Mouse (Mus musculus): ENCODE results near the gene Agpat1. TPM values are rescaled to one million over a fixed set of nuclear protein-coding genes. Genes with fewer than 3 reads are reported as not detected.

Gene Agpat1
- polyA plus RNA-seq, 1 experiment from 2014 or later: 122 TPM

DNA sequence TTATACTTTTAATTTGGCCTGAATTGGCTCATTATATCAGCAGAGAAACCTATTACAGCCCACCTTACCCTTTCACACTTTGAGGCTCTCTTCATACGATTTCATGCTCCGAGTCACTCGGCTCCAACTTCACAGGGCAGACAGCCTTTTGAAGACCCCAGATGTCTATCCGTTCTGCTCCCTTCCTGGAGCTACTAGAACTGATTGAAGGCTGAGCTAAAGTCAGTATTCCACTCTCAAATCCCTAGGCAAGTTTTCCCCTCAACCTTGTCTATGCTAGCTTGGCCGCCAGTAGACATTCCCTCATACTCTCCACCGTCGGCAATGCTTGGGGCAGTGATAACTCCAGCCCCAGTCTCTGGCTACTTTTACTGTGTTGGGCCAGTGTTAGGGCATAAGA lies 14.9 kb upstream of the Agpat1 start:
- Histone ChIP-seq H3K36me3 (ENCODE audit: control insufficient read depth, insufficient read depth, low read length) (no peaks in the 10 kb centered on the region), H3K27me3 (replicated peaks; ENCODE audit: control insufficient read depth, insufficient read depth, low read length) (no peaks in the 10 kb centered on the region), H3K4me1 (ENCODE audit: control insufficient read depth, insufficient read depth, low read depth, low read length) (peaks cover 35% of the 10 kb centered on the region), H3K9me3 (ENCODE audit: control insufficient read depth, low read length) (no peaks in the 10 kb centered on the region), H3K9ac (ENCODE audit: low read depth, low read length) (no peak overlapping the region), H3K4me2 (ENCODE audit: low read length) (no peak overlapping the region), H3K27ac (ENCODE audit: low read depth, low read length) (no peak overlapping the region), H3K4me3 (ENCODE audit: low read length) (no peak overlapping the region)
- WGBS: 44% methylated on average over 7 of the region's 7 CpGs
- ATAC-seq: no peak

DNA sequence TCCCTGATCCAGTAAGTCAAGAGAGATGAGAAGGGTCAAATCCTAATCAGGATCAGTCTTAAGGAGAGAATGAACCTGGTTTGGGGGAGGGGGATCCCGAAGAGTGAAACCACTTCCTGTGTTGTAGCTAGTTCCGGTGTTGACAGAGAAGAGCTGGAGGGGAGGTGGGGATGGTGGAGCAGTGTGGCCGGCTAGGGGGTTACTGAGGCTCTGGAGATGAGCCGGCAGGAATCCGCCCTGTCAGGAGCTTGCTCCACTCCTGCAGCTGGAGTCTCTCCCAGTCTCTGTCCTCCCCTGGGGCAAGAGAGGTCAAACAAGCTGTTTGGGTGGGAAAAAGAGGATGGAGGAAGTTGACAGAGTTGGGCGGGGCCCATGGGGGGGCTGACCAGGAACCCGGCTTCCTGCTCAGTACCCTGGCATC lies 14.4 kb upstream of the Agpat1 start, which contains the start of gene Gpsm3:
Gene Gpsm3, plus strand, starts transcription at position 126 of the 421 bp plus-strand sequence.
- ATAC-seq: no peak
- peaks cover 40% of the 10 kb centered on the region for H3K4me1 ChIP-seq (ENCODE audit: control insufficient read depth, insufficient read depth, low read depth, low read length)
- H3K4me3 ChIP-seq (ENCODE audit: low read length): no peak within 1 kb of the TSS
- H3K27me3 ChIP-seq (replicated peaks; ENCODE audit: control insufficient read depth, insufficient read depth, low read length): no peaks in the 10 kb centered on the region
- no peaks in the 10 kb centered on the region for H3K9me3 ChIP-seq (ENCODE audit: control insufficient read depth, low read length)
- peak within 1 kb of the TSS; percentile 69; the same call in 1 of the 2 replicates for H3K4me2 ChIP-seq (ENCODE audit: low read length)
- 0 out of 2 replicates have a peak within 1 kb of the TSS, but pooled peaks have one; percentile 32 for H3K9ac ChIP-seq (ENCODE audit: low read depth, low read length)
- WGBS: 35% methylated on average over 6 of the region's 7 CpGs
- peak within 1 kb of the TSS; percentile 14; the same call in 1 of the 2 replicates for H3K27ac ChIP-seq (ENCODE audit: low read depth, low read length)
- H3K36me3 ChIP-seq (ENCODE audit: control insufficient read depth, insufficient read depth, low read length): no peaks in the 10 kb centered on the region

DNA sequence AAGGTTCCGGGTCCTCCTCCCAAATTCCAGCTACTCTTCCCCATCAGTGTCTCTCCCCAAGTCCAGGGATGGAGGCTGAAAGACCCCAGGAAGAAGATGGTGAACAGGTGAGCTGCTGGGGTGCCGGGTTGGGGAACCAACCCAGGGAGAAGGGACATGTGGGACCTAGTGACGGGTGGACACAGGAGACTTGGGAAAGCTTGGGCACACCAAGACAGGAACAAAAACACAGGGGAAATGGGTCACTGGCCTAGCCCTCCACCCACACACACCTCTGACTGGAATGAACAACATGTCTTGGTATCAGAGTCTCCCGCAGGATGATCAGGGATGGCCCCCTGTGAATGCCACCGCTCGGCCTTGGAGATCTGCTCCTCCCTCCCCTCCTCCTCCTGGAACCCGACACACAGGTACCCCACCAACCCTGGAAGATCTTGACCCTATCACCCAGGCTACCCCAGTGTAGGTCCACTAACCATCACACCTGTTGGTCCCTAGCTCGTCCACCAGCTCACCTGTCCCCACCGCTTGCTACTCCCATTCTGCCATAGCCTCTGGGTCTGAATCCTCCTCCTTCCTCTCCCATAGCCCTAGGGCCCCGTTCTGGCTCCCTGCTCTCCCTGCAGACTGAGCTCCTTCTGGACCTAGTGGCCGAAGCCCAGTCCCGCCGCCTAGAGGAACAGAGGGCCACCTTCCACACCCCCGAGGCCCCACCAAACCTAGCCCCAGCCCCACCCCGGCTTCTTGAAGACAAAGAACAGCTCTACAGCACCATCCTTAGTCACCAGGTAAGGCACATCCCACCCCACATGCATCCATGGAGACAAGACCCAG lies 13.7 kb upstream of the Agpat1 start:
- Histone ChIP-seq H3K4me3 (ENCODE audit: low read length) (no peak overlapping the region), H3K4me1 (ENCODE audit: control insufficient read depth, insufficient read depth, low read depth, low read length) (peaks cover 40% of the 10 kb centered on the region), H3K4me2 (ENCODE audit: low read length) (peak overlapping the region; percentile 69), H3K27me3 (replicated peaks; ENCODE audit: control insufficient read depth, insufficient read depth, low read length) (no peaks in the 10 kb centered on the region), H3K36me3 (ENCODE audit: control insufficient read depth, insufficient read depth, low read length) (no peaks in the 10 kb centered on the region; the same call in 1 of the 2 replicates), H3K9me3 (ENCODE audit: control insufficient read depth, low read length) (no peaks in the 10 kb centered on the region), H3K27ac (ENCODE audit: low read depth, low read length) (peak overlapping the region; percentile 99; the same call in 1 of the 2 replicates), H3K9ac (ENCODE audit: low read depth, low read length) (0 out of 2 replicates have a peak overlapping the region, but pooled peaks have one; percentile 32)
- ATAC-seq: no peak
- WGBS: 70% methylated on average over 15 of the region's 15 CpGs

DNA sequence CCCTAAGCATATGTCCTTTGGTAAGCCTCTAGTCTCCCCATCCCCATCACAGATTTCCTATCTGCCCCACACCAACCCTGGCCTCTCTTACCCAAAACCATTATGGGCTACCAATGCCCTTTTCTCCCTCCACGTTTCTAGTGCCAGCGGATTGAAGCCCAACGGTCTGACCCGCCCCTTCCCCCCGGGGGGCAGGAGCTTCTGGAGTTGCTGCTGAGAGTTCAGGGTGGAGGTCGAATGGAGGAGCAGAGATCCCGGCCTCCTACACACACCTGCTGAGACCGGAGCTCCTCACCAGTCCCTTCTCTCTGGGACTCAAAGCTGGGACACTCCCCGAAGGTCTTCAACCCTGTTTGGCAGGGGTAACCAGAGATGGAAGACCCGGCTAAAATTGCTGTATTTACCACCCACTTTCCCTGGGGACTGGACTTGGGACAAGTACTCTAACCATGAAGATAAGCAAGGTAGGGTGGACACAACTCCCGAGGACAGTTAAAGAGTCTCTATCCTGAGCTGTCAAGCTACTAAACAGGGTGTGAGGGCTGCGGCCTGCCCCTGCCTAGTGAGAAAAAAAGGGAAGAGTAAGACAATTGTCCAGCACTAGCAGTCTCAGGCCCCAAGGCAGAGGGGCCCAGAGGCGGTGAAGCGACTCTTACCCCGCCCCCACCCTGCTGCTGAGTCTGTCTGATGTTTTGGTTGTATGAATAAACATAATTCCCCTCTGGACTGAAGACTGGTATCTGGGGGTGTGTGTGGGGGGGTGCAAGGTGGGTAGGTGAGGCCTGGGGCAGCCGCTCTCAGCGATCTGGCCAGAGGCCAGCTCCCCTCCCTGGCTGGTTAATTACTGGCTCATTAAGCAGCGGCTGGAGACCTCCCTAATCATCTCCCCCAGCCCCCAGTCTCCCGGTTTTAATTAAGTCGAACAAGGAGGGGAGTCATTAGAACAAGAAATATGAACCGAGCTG lies 12.8 kb upstream of the Agpat1 start, which contains the start of gene Pbx2:
Gene Pbx2, plus strand, starts transcription at position 238 of the 965 bp plus-strand sequence.
- no peaks in the 10 kb centered on the region for H3K27me3 ChIP-seq (replicated peaks; ENCODE audit: control insufficient read depth, insufficient read depth, low read length)
- peak within 1 kb of the TSS; percentile 89 for H3K4me3 ChIP-seq (ENCODE audit: low read length)
- WGBS: 3% methylated on average over 20 of the region's 21 CpGs
- H3K4me2 ChIP-seq (ENCODE audit: low read length): peak within 1 kb of the TSS; percentile 69
- H3K9me3 ChIP-seq (ENCODE audit: control insufficient read depth, low read length): no peaks in the 10 kb centered on the region
- peak within 1 kb of the TSS; percentile 98 for H3K9ac ChIP-seq (ENCODE audit: low read depth, low read length)
- H3K36me3 ChIP-seq (ENCODE audit: control insufficient read depth, insufficient read depth, low read length): peaks cover 5% of the 10 kb centered on the region
- H3K27ac ChIP-seq (ENCODE audit: low read depth, low read length): peak within 1 kb of the TSS; percentile 99
- peaks cover 32% of the 10 kb centered on the region for H3K4me1 ChIP-seq (ENCODE audit: control insufficient read depth, insufficient read depth, low read depth, low read length)
- no peak; the same call in 1 of the 2 replicates for ATAC-seq

DNA sequence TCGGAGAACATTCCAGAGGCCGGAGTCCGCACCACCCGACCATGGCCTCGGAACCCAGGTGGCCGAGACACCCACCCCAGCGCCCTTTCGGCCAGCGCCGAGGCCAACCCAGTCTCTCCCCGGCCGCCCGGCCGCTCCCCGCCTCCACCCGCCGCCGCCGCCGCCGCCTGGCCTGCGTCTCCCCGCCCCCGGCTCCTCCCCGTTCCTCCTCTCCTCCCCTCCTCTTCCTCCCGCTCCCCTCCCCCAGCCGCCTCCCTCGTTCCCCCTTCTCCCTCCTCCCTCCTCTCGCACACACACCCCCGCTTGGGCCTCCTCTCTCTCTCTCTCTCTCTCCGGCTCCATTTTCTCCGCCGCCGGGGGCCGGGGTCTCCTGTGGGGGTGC lies 12.1 kb upstream of the Agpat1 start:
- H3K9me3 ChIP-seq (ENCODE audit: control insufficient read depth, low read length): no peaks in the 10 kb centered on the region
- no peaks in the 10 kb centered on the region for H3K27me3 ChIP-seq (replicated peaks; ENCODE audit: control insufficient read depth, insufficient read depth, low read length)
- H3K27ac ChIP-seq (ENCODE audit: low read depth, low read length): peak overlapping the region; percentile 99
- ATAC-seq: peak; percentile 26; the same call in 1 of the 2 replicates
- peaks cover 5% of the 10 kb centered on the region for H3K36me3 ChIP-seq (ENCODE audit: control insufficient read depth, insufficient read depth, low read length)
- H3K4me2 ChIP-seq (ENCODE audit: low read length): peak overlapping the region; percentile 69
- peaks cover 30% of the 10 kb centered on the region for H3K4me1 ChIP-seq (ENCODE audit: control insufficient read depth, insufficient read depth, low read depth, low read length)
- peak overlapping the region; percentile 98 for H3K9ac ChIP-seq (ENCODE audit: low read depth, low read length)
- peak overlapping the region; percentile 89 for H3K4me3 ChIP-seq (ENCODE audit: low read length)
- WGBS: under 1% methylated on average over 23 of the region's 35 CpGs

DNA sequence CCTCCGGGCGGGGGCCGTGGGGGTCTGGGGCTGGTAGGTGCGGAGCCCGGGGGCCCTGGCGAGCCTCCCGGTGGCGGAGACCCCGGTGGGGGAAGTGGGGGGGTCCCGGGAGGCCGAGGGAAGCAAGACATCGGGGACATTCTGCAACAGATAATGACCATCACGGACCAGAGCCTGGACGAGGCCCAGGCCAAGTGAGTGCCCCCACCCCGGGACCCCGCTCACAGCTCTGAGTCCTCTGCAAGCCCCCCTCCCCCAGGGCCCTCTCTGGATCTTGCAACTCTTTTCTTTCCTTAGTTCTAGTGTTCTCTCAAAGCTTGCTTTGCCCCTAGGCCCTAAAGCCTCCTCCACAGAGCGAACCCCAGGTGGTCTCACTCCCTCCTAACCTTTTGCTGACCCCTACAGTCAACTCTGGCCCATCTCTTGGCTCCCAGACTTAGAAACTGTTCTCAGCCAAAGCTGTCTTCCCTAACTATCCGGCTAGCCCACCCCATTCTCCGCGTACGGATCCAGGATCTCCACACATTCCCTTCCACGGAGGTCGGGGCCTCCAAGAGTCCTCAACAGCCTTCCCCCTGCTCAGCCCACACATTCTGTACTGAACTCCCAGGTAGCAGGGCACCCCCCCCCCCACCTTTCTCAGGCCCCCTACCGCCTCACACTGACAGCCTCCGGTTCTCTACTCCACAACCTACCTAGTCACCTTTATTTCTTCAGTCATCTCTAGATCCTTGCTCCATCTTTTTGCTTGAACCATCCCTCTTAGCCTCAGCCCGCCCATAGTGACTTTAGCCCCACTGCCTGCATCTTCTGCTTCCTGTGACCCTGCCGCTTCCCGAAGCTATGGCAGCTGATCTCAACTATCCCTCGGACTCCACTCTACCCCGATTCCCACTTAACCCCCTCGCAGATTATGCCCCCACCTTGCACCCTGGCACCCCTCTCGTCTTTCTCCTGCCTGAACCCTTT lies 11.2 kb upstream of the Agpat1 start:
- H3K4me1 ChIP-seq (ENCODE audit: control insufficient read depth, insufficient read depth, low read depth, low read length): peaks cover 30% of the 10 kb centered on the region
- H3K9me3 ChIP-seq (ENCODE audit: control insufficient read depth, low read length): no peaks in the 10 kb centered on the region
- no peaks in the 10 kb centered on the region for H3K27me3 ChIP-seq (replicated peaks; ENCODE audit: control insufficient read depth, insufficient read depth, low read length)
- ATAC-seq: peak; percentile 32
- H3K4me3 ChIP-seq (ENCODE audit: low read length): peak overlapping the region; percentile 89
- peaks cover 5% of the 10 kb centered on the region for H3K36me3 ChIP-seq (ENCODE audit: control insufficient read depth, insufficient read depth, low read length)
- 2% methylated on average over 29 of the region's 32 CpGs for WGBS
- H3K9ac ChIP-seq (ENCODE audit: low read depth, low read length): peak overlapping the region; percentile 98
- H3K4me2 ChIP-seq (ENCODE audit: low read length): peak overlapping the region; percentile 69
- H3K27ac ChIP-seq (ENCODE audit: low read depth, low read length): peak overlapping the region; percentile 99

DNA sequence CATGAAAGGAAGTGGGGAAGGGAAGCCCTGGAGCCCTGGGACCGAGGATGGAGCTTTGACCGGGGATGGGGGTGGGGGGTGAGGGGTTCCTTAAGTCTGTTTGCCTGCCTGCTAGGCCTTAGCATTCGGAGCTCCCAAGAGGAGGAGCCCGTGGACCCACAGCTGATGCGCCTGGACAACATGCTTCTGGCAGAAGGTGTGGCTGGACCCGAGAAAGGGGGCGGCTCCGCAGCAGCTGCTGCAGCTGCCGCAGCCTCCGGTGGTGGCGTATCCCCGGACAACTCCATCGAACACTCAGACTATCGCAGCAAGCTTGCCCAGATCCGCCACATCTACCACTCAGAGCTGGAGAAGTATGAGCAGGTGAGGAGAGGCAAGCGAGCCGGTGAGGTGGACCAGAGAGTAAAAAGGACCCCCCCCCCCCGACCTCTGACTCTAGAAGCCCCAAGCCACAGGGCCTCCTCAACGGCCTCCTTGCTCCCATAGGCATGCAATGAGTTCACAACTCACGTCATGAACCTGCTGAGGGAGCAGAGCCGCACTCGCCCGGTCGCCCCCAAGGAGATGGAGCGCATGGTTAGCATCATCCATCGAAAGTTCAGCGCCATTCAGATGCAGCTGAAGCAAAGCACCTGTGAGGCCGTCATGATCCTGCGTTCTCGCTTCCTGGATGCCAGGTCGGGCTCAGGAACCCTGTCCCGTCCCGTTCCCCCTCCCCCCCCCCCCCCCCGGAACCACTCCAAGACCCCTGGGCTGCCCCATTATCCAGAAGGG lies 10.1 kb upstream of the Agpat1 start:
- WGBS: 42% methylated on average over 31 of the region's 34 CpGs
- H3K4me1 ChIP-seq (ENCODE audit: control insufficient read depth, insufficient read depth, low read depth, low read length): peaks cover 25% of the 10 kb centered on the region
- H3K36me3 ChIP-seq (ENCODE audit: control insufficient read depth, insufficient read depth, low read length): peaks cover 5% of the 10 kb centered on the region
- no peaks in the 10 kb centered on the region for H3K9me3 ChIP-seq (ENCODE audit: control insufficient read depth, low read length)
- peak overlapping the region; percentile 89 for H3K4me3 ChIP-seq (ENCODE audit: low read length)
- peak overlapping the region; percentile 69 for H3K4me2 ChIP-seq (ENCODE audit: low read length)
- peak overlapping the region; percentile 98 for H3K9ac ChIP-seq (ENCODE audit: low read depth, low read length)
- H3K27me3 ChIP-seq (replicated peaks; ENCODE audit: control insufficient read depth, insufficient read depth, low read length): no peaks in the 10 kb centered on the region
- H3K27ac ChIP-seq (ENCODE audit: low read depth, low read length): peak overlapping the region; percentile 99
- ATAC-seq: 0 out of 2 replicates have a peak, but pooled peaks have one; percentile 1
